Mouse (Mus musculus) G1E (cell line): ENCODE measurements around the gene Hhex. TPM values are rescaled to one million over a fixed set of nuclear protein-coding genes. Genes with fewer than 3 reads are reported as not detected.

Experiments used
- ATAC-seq: 2 replicates; pipeline ENCODE4 v1.8.0; 2016; ENCODE audit warnings: mild to moderate bottlenecking; ENCODE audit not compliant: insufficient number of reproducible peaks, poor library complexity, low FRiP score, severe bottlenecking; ENCODE audit errors: extremely low read depth
- DNase-seq: peaks from one replicate; pipeline ENCODE4 v3.0.0; 2012; ENCODE audit warnings: low spot score
- H3K27me3 ChIP-seq: 2 replicates; pipeline ENCODE4 v1.6.1; 2012; ENCODE audit warnings: mild to moderate bottlenecking, low read length, inconsistent platforms; ENCODE audit not compliant: insufficient read depth
- H3K36me3 ChIP-seq: replicated peaks from 2 replicates; pipeline ENCODE3; 2012; ENCODE audit warnings: mild to moderate bottlenecking, inconsistent platforms
- H3K4me1 ChIP-seq: 2 replicates; pipeline ENCODE4 v1.6.1; 2012; ENCODE audit warnings: low read depth, low read length, inconsistent platforms, mixed read lengths; ENCODE audit not compliant: insufficient read depth
- H3K4me3 ChIP-seq: 2 replicates; pipeline ENCODE4 v1.5.1; 2012; ENCODE audit warnings: low read depth, mild to moderate bottlenecking, inconsistent platforms, low read length, moderate library complexity, mixed read lengths
- H3K9me3 ChIP-seq: replicated peaks from 2 replicates; pipeline ENCODE4 v1.6.1; 2012; ENCODE audit warnings: inconsistent platforms
- CTCF ChIP-seq: IDR thresholded peaks from 2 replicates; pipeline ENCODE4 v1.5.1; 2012; ENCODE audit warnings: low read depth, low read length, inconsistent platforms, mixed read lengths
- GATA1 ChIP-seq: IDR thresholded peaks from 2 replicates; pipeline ENCODE4 v1.6.1; 2012; ENCODE audit warnings: borderline replicate concordance, low read length, inconsistent platforms, mixed read lengths
- GATA2 ChIP-seq: IDR thresholded peaks from 2 replicates; pipeline ENCODE4 v1.6.1; 2012; ENCODE audit warnings: low read depth, low read length, inconsistent platforms, borderline replicate concordance
- POLR2AphosphoS5 ChIP-seq: IDR thresholded peaks from 2 replicates; pipeline ENCODE4 v1.6.1; 2012; ENCODE audit warnings: low read depth, low read length, inconsistent platforms; ENCODE audit not compliant: insufficient replicate concordance
- TAL1 ChIP-seq: conservative IDR thresholded peaks from 2 replicates; pipeline ENCODE4 v1.6.1; 2012; ENCODE audit warnings: low read depth, low read length, inconsistent platforms, mixed read lengths
- polyA plus RNA-seq: library from polyadenylated mRNA; stranded (reverse); fragments of >175 nt; gene quantifications from 2 replicates; pipeline ENCODE4 v1.2.3, GENCODE M21; 2012
- total RNA-seq, 2 experiments: library from RNA; stranded (forward) in 1 of 2; stranded (reverse) in 1 of 2; fragments of 200-1000 nt in 1 of 2; fragments of >200 nt in 1 of 2; fragmentation: Nextera tagmentation in 1 of 2; gene quantifications; 2 replicates each; pipeline ENCODE4 v1.2.3; 2014 to 2017

The Hhex gene
- total RNA-seq (2014; fragmentation: Nextera tagmentation) (70.5 and 74.0 TPM in 2 replicates), total RNA-seq (2017) (33.6 and 45.2 TPM in 2 replicates), polyA plus RNA-seq (214 and 327 TPM in 2 replicates)

- ATAC-seq (peak; percentile 35; the same call in 1 of the 2 replicates), DNase-seq (peak; percentile 92)
- peaks cover 47% of the 10 kb centered on the region for H3K4me1 ChIP-seq
These were observed at the start of gene Hhex for GRCm38 (mm10) chr19:37434263-37434951. TSS of gene Hhex (plus strand) at chr19:37434810.

GRCm38 (mm10) chr19:37386126-37386525 is 48.5 kb upstream of the Hhex start:
- Histone ChIP-seq H3K9me3 (no peaks in the 10 kb centered on the region), H3K4me3 (no peak overlapping the region), H3K27me3 (no peaks in the 10 kb centered on the region), H3K36me3 (peaks cover 75% of the 10 kb centered on the region), H3K4me1 (peaks cover 13% of the 10 kb centered on the region)
- ATAC-seq (no peak), DNase-seq (no peak)
- TF ChIP-seq TAL1 (no peak), CTCF (no peak), GATA2 (no peak), GATA1 (no peak), POLR2AphosphoS5 (no peak)

More at GRCm38 (mm10) chr19:37434263-37434951, at the start of gene Hhex:
- TF ChIP-seq GATA1 (no peak), GATA2 (no peak)
- H3K9me3 ChIP-seq, result peaks cover 6% of the 10 kb centered on the region; the same call in 1 of the 2 replicates
- peaks cover 5% of the 10 kb centered on the region; the same call in 1 of the 2 replicates for H3K27me3 ChIP-seq
- peaks cover 50% of the 10 kb centered on the region for H3K36me3 ChIP-seq
- H3K4me3 ChIP-seq, result peak within 1 kb of the TSS; percentile 92

- H3K36me3 ChIP-seq, result peaks cover 88% of the 10 kb centered on the region
- peaks cover 6% of the 10 kb centered on the region for H3K9me3 ChIP-seq
- H3K27me3 ChIP-seq, result no peaks in the 10 kb centered on the region
- no peaks in the 10 kb centered on the region for H3K4me1 ChIP-seq
- DNase-seq (no peak), ATAC-seq (no peak)
- no peak for TF ChIP-seq GATA1
- no peak for TF ChIP-seq CTCF
- no peak for TF ChIP-seq GATA2
- no peak for TF ChIP-seq POLR2AphosphoS5
- TF ChIP-seq TAL1, result no peak
- H3K4me3 ChIP-seq, result no peak overlapping the region
These were observed 42.7 kb upstream of the Hhex start for GRCm38 (mm10) chr19:37391869-37392268.

GRCm38 (mm10) chr19:37396279-37396678 is 38.3 kb upstream of the Hhex start:
- Histone ChIP-seq H3K4me3 (no peak overlapping the region), H3K4me1 (no peaks in the 10 kb centered on the region), H3K27me3 (no peaks in the 10 kb centered on the region), H3K9me3 (peaks cover 6% of the 10 kb centered on the region), H3K36me3 (peaks cover 95% of the 10 kb centered on the region)
- TF ChIP-seq GATA1, result no peak
- no peak for TF ChIP-seq TAL1
- TF ChIP-seq POLR2AphosphoS5, result no peak
- TF ChIP-seq CTCF, result no peak
- no peak for TF ChIP-seq GATA2
- ATAC-seq (no peak), DNase-seq (no peak)

GRCm38 (mm10) chr19:37400936-37401335 is 33.7 kb upstream of the Hhex start:
- H3K36me3 ChIP-seq, result peaks cover 94% of the 10 kb centered on the region
- 0 out of 2 replicates have a peak, but pooled peaks cover 4% of the 10 kb centered on the region for H3K4me1 ChIP-seq
- no peak for DNase-seq
- no peak overlapping the region for H3K4me3 ChIP-seq
- TF ChIP-seq POLR2AphosphoS5, result no peak
- no peak for TF ChIP-seq GATA2
- no peak for TF ChIP-seq GATA1
- TF ChIP-seq CTCF, result no peak
- TF ChIP-seq TAL1, result no peak
- no peaks in the 10 kb centered on the region for H3K9me3 ChIP-seq
- no peaks in the 10 kb centered on the region for H3K27me3 ChIP-seq
- ATAC-seq, result no peak

GRCm38 (mm10) chr19:37418294-37418693 is 16.3 kb upstream of the Hhex start:
- peaks cover 86% of the 10 kb centered on the region for H3K36me3 ChIP-seq
- DNase-seq (no peak), ATAC-seq (no peak; the same call in 1 of the 2 replicates)
- peaks cover 2% of the 10 kb centered on the region; the same call in 1 of the 2 replicates for H3K4me1 ChIP-seq
- TF ChIP-seq CTCF, result peak; percentile 24; the same call in 1 of the 2 replicates
- no peak for TF ChIP-seq GATA1
- TF ChIP-seq TAL1, result no peak
- H3K27me3 ChIP-seq, result no peaks in the 10 kb centered on the region
- H3K4me3 ChIP-seq, result no peak overlapping the region
- H3K9me3 ChIP-seq, result no peaks in the 10 kb centered on the region

GRCm38 (mm10) chr19:37419613-37420012 is 15.0 kb upstream of the Hhex start:
- Histone ChIP-seq H3K36me3 (peaks cover 77% of the 10 kb centered on the region), H3K4me3 (no peak overlapping the region), H3K9me3 (no peaks in the 10 kb centered on the region), H3K4me1 (peaks cover 2% of the 10 kb centered on the region; the same call in 1 of the 2 replicates), H3K27me3 (no peaks in the 10 kb centered on the region)
- TF ChIP-seq GATA1, result no peak
- no peak for TF ChIP-seq TAL1
- no peak for TF ChIP-seq GATA2
- peak; percentile 56 for TF ChIP-seq CTCF
- DNase-seq (no peak), ATAC-seq (no peak; the same call in 1 of the 2 replicates)
